Mouse (Mus musculus) ES-Bruce4 (cell line): ENCODE data around the gene Eps8l3.

Experiments
- CTCF ChIP-seq: IDR thresholded peaks from one replicate; pipeline ENCODE4 v1.8.1; 2011; ENCODE audit warnings: low read depth, low read length
- EP300 ChIP-seq: IDR thresholded peaks from 2 replicates; pipeline ENCODE4 v1.6.1; 2011; ENCODE audit warnings: low read depth, low read length; ENCODE audit not compliant: insufficient read depth
- POLR2A ChIP-seq: IDR thresholded peaks from one replicate; pipeline ENCODE4 v1.8.1; 2011; ENCODE audit warnings: low read length; ENCODE audit not compliant: insufficient read depth

DNA sequence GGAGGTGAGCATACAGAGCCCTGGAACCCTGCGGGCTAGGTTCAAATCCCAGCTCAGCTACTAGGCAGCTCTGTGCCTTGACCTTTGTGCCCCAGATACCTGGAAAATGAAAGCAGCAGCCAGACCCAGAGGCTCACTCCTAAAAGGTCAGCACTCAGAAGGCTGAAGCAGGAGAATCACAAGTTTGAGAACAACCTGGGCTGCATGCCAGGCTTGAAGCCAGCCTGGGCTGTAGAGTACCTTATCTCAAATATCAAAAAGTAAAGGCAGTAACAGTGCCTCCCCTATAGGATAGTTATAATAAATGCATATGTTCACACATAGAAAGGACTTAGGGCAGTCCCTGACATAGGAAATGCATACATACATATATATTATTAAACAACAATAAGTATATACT, 43.7 kb upstream of the Eps8l3 start:
- TF ChIP-seq POLR2A (no peak), CTCF (no peak), EP300 (no peak)
